Mouse (Mus musculus): ENCODE measurements around the gene Foxf2. TPM values are rescaled to one million over a fixed set of nuclear protein-coding genes. Genes with fewer than 3 reads are reported as not detected.

Gene Foxf2
- polyA plus RNA-seq, 1 experiment from 2014 or later, result 0.06 TPM

DNA sequence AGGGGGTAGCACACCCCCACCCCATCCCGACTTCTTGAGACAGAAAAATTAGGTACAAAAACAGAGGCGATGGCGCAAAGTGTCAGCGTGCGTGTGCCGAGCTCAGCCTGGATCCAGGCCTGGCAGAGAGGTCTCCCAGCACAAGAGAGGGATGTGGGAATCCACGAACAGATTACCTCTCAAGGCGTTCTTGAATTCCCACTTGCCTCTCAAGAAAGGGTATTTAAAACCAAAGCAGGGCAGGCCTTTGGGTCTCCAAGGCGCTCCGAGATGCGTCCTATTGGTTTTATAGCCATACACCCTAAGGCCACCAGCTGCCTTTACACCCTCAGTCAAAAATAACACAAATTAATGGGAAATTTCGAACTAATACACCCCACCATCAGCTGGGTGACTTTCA is 4.4 kb downstream of the Foxf2 start:
- H3K9ac ChIP-seq (ENCODE audit: low read depth, low read length), result no peak overlapping the region
- no peak overlapping the region; the same call in 1 of the 2 replicates for H3K4me3 ChIP-seq (ENCODE audit: low read depth, low read length)

GRCm38 (mm10) chr13:31630551-31630950 is 4.9 kb downstream of the Foxf2 start:
- no peak overlapping the region for H3K27ac ChIP-seq (ENCODE audit: low read length)

More for the DNA sequence above, 4.4 kb downstream of the Foxf2 start:
- Histone ChIP-seq H3K27ac (ENCODE audit: low read length) (no peak overlapping the region), H3K36me3 (ENCODE audit: control insufficient read depth, insufficient read depth) (no peaks in the 10 kb centered on the region), H3K4me2 (ENCODE audit: low read depth, low read length) (peak overlapping the region; percentile 50; the same call in 1 of the 2 replicates), H3K9me3 (replicated peaks; ENCODE audit: control insufficient read depth, low read length) (no peaks in the 10 kb centered on the region), H3K4me1 (ENCODE audit: control insufficient read depth, low read depth, low read length) (peaks cover 3% of the 10 kb centered on the region), H3K27me3 (ENCODE audit: control insufficient read depth, insufficient read depth, low read depth, low read length) (peaks cover 65% of the 10 kb centered on the region)
- WGBS (ENCODE audit: insufficient replicate concordance), result 16% methylated on average over 12 of the region's 12 CpGs
- no peak for ATAC-seq (ENCODE audit: low read depth)

GRCm38 (mm10) chr13:31631291-31631690 is 5.7 kb downstream of the Foxf2 start:
- Histone ChIP-seq H3K9me3 (replicated peaks; ENCODE audit: control insufficient read depth, low read length) (no peaks in the 10 kb centered on the region), H3K27me3 (ENCODE audit: control insufficient read depth, insufficient read depth, low read depth, low read length) (peaks cover 53% of the 10 kb centered on the region), H3K4me3 (ENCODE audit: low read depth, low read length) (no peak overlapping the region), H3K36me3 (ENCODE audit: control insufficient read depth, insufficient read depth) (no peaks in the 10 kb centered on the region), H3K4me2 (ENCODE audit: low read depth, low read length) (no peak overlapping the region), H3K4me1 (ENCODE audit: control insufficient read depth, low read depth, low read length) (no peaks in the 10 kb centered on the region; the same call in 1 of the 2 replicates), H3K27ac (ENCODE audit: low read length) (no peak overlapping the region), H3K9ac (ENCODE audit: low read depth, low read length) (no peak overlapping the region)
- no peak for ATAC-seq (ENCODE audit: low read depth)
- WGBS (ENCODE audit: insufficient replicate concordance), result 17% methylated on average over 3 of the region's 3 CpGs

More at GRCm38 (mm10) chr13:31630551-31630950, 4.9 kb downstream of the Foxf2 start:
- no peaks in the 10 kb centered on the region for H3K36me3 ChIP-seq (ENCODE audit: control insufficient read depth, insufficient read depth)
- H3K27me3 ChIP-seq (ENCODE audit: control insufficient read depth, insufficient read depth, low read depth, low read length), result peaks cover 60% of the 10 kb centered on the region
- H3K4me2 ChIP-seq (ENCODE audit: low read depth, low read length), result no peak overlapping the region
- H3K4me1 ChIP-seq (ENCODE audit: control insufficient read depth, low read depth, low read length), result peaks cover 3% of the 10 kb centered on the region
- no peak overlapping the region for H3K9ac ChIP-seq (ENCODE audit: low read depth, low read length)
- 13% methylated on average over 10 of the region's 10 CpGs for WGBS (ENCODE audit: insufficient replicate concordance)
- no peak overlapping the region for H3K4me3 ChIP-seq (ENCODE audit: low read depth, low read length)
- ATAC-seq (ENCODE audit: low read depth), result no peak
- H3K9me3 ChIP-seq (replicated peaks; ENCODE audit: control insufficient read depth, low read length), result no peaks in the 10 kb centered on the region

DNA sequence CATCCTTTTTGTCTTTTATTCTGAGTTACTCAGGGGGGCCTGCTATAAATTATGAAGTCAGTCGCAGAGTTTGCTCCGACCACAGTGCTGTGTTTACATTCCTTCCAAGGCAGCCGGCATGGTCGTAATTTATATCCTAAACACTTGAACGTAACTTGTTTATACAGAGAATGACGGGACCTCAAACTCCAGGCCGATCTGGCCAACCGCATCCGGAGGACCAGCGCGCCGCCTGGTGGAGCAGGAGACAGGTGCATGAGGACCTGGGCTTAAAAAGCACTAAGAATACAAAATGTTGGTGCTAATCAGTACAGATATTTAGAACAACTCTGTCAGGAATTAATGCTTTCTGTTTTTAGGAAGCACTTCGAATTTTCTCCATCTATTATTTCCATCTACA is 6.8 kb downstream of the Foxf2 start:
- Histone ChIP-seq H3K4me2 (ENCODE audit: low read depth, low read length) (no peak overlapping the region), H3K9me3 (replicated peaks; ENCODE audit: control insufficient read depth, low read length) (no peaks in the 10 kb centered on the region), H3K27ac (ENCODE audit: low read length) (no peak overlapping the region), H3K27me3 (ENCODE audit: control insufficient read depth, insufficient read depth, low read depth, low read length) (peaks cover 41% of the 10 kb centered on the region), H3K4me3 (ENCODE audit: low read depth, low read length) (no peak overlapping the region), H3K36me3 (ENCODE audit: control insufficient read depth, insufficient read depth) (no peaks in the 10 kb centered on the region), H3K9ac (ENCODE audit: low read depth, low read length) (no peak overlapping the region), H3K4me1 (ENCODE audit: control insufficient read depth, low read depth, low read length) (no peaks in the 10 kb centered on the region)
- ATAC-seq (ENCODE audit: low read depth), result no peak
- WGBS (ENCODE audit: insufficient replicate concordance), result under 1% methylated on average over 13 of the region's 13 CpGs

DNA sequence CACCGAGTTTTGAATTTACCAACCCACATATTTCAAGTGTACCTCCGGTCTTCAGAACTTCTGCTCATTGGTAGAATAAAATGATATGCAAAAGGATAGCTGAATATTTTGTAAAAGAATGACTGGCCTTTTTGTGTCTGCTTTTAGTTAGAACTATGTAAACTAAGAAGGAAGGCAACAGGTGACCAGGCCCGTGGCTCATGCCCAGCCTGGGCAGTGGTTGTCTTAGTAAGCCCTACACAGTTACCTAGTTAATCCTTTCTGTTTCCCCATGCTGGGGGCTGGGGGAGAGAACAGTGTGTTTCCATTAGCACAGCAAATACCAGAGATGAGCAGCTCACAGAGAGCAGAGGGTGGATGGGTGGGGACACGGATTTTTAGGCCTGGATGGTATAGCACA is 7.6 kb downstream of the Foxf2 start:
- H3K27me3 ChIP-seq (ENCODE audit: control insufficient read depth, insufficient read depth, low read depth, low read length), result peaks cover 33% of the 10 kb centered on the region
- no peaks in the 10 kb centered on the region for H3K9me3 ChIP-seq (replicated peaks; ENCODE audit: control insufficient read depth, low read length)
- H3K4me2 ChIP-seq (ENCODE audit: low read depth, low read length), result no peak overlapping the region
- no peak overlapping the region for H3K27ac ChIP-seq (ENCODE audit: low read length)
- 61% methylated on average over 4 of the region's 4 CpGs for WGBS (ENCODE audit: insufficient replicate concordance)
- H3K9ac ChIP-seq (ENCODE audit: low read depth, low read length), result no peak overlapping the region
- H3K4me1 ChIP-seq (ENCODE audit: control insufficient read depth, low read depth, low read length), result no peaks in the 10 kb centered on the region
- H3K36me3 ChIP-seq (ENCODE audit: control insufficient read depth, insufficient read depth), result no peaks in the 10 kb centered on the region
- H3K4me3 ChIP-seq (ENCODE audit: low read depth, low read length), result no peak overlapping the region
- ATAC-seq (ENCODE audit: low read depth), result no peak

GRCm38 (mm10) chr13:31635546-31635945 is 9.9 kb downstream of the Foxf2 start:
- H3K27ac ChIP-seq (ENCODE audit: low read length), result no peak overlapping the region
- peaks cover 11% of the 10 kb centered on the region for H3K27me3 ChIP-seq (ENCODE audit: control insufficient read depth, insufficient read depth, low read depth, low read length)
- H3K9me3 ChIP-seq (replicated peaks; ENCODE audit: control insufficient read depth, low read length), result no peaks in the 10 kb centered on the region
- ATAC-seq (ENCODE audit: low read depth), result no peak
- no peaks in the 10 kb centered on the region for H3K36me3 ChIP-seq (ENCODE audit: control insufficient read depth, insufficient read depth)
- H3K9ac ChIP-seq (ENCODE audit: low read depth, low read length), result no peak overlapping the region
- no peak overlapping the region for H3K4me3 ChIP-seq (ENCODE audit: low read depth, low read length)
- WGBS (ENCODE audit: insufficient replicate concordance), result 40% methylated on average over 4 of the region's 4 CpGs
- H3K4me1 ChIP-seq (ENCODE audit: control insufficient read depth, low read depth, low read length), result no peaks in the 10 kb centered on the region
- H3K4me2 ChIP-seq (ENCODE audit: low read depth, low read length), result no peak overlapping the region

- no peak overlapping the region for H3K4me2 ChIP-seq (ENCODE audit: low read depth, low read length)
- H3K27ac ChIP-seq (ENCODE audit: low read length), result no peak overlapping the region
- no peaks in the 10 kb centered on the region for H3K27me3 ChIP-seq (ENCODE audit: control insufficient read depth, insufficient read depth, low read depth, low read length)
- no peaks in the 10 kb centered on the region for H3K36me3 ChIP-seq (ENCODE audit: control insufficient read depth, insufficient read depth)
- H3K9me3 ChIP-seq (replicated peaks; ENCODE audit: control insufficient read depth, low read length), result no peaks in the 10 kb centered on the region
- 76% methylated on average over 5 of the region's 5 CpGs for WGBS (ENCODE audit: insufficient replicate concordance)
- no peak overlapping the region for H3K9ac ChIP-seq (ENCODE audit: low read depth, low read length)
- no peak overlapping the region for H3K4me3 ChIP-seq (ENCODE audit: low read depth, low read length)
- ATAC-seq (ENCODE audit: low read depth), result no peak
- no peaks in the 10 kb centered on the region for H3K4me1 ChIP-seq (ENCODE audit: control insufficient read depth, low read depth, low read length)
Observed at GRCm38 (mm10) chr13:31641517-31641916, 15.9 kb downstream of the Foxf2 start.

- 67% methylated on average over 20 of the region's 20 CpGs for WGBS (ENCODE audit: insufficient replicate concordance)
- Histone ChIP-seq H3K4me2 (ENCODE audit: low read depth, low read length) (no peak overlapping the region), H3K27ac (ENCODE audit: low read length) (no peak overlapping the region), H3K4me3 (ENCODE audit: low read depth, low read length) (no peak overlapping the region), H3K9ac (ENCODE audit: low read depth, low read length) (no peak overlapping the region), H3K9me3 (replicated peaks; ENCODE audit: control insufficient read depth, low read length) (no peaks in the 10 kb centered on the region), H3K27me3 (ENCODE audit: control insufficient read depth, insufficient read depth, low read depth, low read length) (no peaks in the 10 kb centered on the region), H3K36me3 (ENCODE audit: control insufficient read depth, insufficient read depth) (no peaks in the 10 kb centered on the region), H3K4me1 (ENCODE audit: control insufficient read depth, low read depth, low read length) (no peaks in the 10 kb centered on the region)
- no peak for ATAC-seq (ENCODE audit: low read depth)
Observed at GRCm38 (mm10) chr13:31652131-31652745, 26.6 kb downstream of the Foxf2 start.

- Histone ChIP-seq H3K4me3 (ENCODE audit: low read depth, low read length) (no peak overlapping the region), H3K27me3 (ENCODE audit: control insufficient read depth, insufficient read depth, low read depth, low read length) (no peaks in the 10 kb centered on the region), H3K9me3 (replicated peaks; ENCODE audit: control insufficient read depth, low read length) (no peaks in the 10 kb centered on the region), H3K36me3 (ENCODE audit: control insufficient read depth, insufficient read depth) (no peaks in the 10 kb centered on the region), H3K4me2 (ENCODE audit: low read depth, low read length) (no peak overlapping the region), H3K27ac (ENCODE audit: low read length) (no peak overlapping the region), H3K9ac (ENCODE audit: low read depth, low read length) (no peak overlapping the region), H3K4me1 (ENCODE audit: control insufficient read depth, low read depth, low read length) (no peaks in the 10 kb centered on the region)
- WGBS (ENCODE audit: insufficient replicate concordance), result 43% methylated on average over 4 of the region's 4 CpGs
- ATAC-seq (ENCODE audit: low read depth), result no peak
Observed at GRCm38 (mm10) chr13:31656249-31656648, 30.6 kb downstream of the Foxf2 start.

All from liver, embryonic 16.5 days (tissue).